Mouse (Mus musculus) cortical plate, adult 2 months (tissue): ENCODE data around the gene Tbl1xr1.

Experiments
- CTCF ChIP-seq: fragments of 200-500 bp; IDR thresholded peaks from 2 replicates; pipeline ENCODE4 v1.5.1; 2011; ENCODE audit warnings: mild to moderate bottlenecking, control low read depth, low read length; ENCODE audit not compliant: insufficient read depth; ENCODE audit errors: extremely low read depth
- POLR2A ChIP-seq: fragments of 200-500 bp; IDR thresholded peaks from 2 replicates; pipeline ENCODE4 v1.6.1; 2011; ENCODE audit warnings: mild to moderate bottlenecking, low read length, control low read depth; ENCODE audit not compliant: insufficient read depth; ENCODE audit errors: extremely low read depth

DNA sequence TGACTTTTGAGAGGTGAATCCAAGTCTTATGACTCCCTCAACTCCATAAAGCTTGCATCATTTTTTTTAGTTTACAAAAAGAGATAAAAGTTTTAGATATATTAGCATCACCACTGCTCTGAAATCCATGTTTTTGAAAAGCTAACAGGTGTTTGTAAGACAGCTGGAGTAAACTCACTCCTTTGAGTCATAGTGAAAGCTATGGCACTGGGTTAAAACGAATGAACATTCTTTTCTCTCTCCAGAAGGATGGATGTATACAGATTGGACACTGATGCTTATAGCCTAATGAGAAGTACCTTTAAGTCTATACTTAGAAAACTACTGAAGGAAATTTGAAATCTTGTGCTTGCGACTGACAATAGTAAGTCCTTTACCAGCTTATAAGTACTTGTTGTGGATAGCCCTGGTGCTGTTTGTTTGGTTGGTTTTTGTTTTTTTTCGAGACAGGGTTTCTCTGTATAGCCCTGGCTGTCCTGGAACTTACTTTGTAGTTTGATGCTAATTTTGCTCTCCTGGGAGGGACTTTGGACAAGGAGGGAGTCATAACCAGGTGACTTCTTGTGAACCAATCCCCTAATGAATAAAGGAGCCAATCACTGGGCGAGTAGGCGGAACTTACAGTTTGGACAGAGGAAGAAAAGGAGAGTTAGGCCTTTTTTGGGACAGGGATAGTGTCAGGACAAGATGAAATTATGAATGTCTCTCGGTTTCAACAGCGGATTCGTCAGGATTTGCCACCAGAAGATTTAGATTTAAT, 37.2 kb upstream of the Tbl1xr1 start:
- TF ChIP-seq POLR2A (no peak), CTCF (no peak)
